Mouse (Mus musculus) heart, embryonic 16.5 days (tissue): ENCODE results near the gene Cdc45. TPM values are rescaled to one million over a fixed set of nuclear protein-coding genes. Genes with fewer than 3 reads are reported as not detected.

Experiments used
- polyA plus RNA-seq: library from polyadenylated mRNA; unstranded; fragments of >200 nt; fragmentation: Nextera tagmentation; extraction: Ambion mirVana; gene quantifications from 2 replicates; pipeline ENCODE4 v1.2.1, GENCODE M21; 2015

Cdc45 gene
- polyA plus RNA-seq, 1 experiment from 2014 or later: 39.2 TPM

Other genes with a start within 250 kb of the Cdc45 start
- gene Tbx1, start 221.3 kb downstream of the Cdc45 start, polyA plus RNA-seq: 0.47 and 1.5 TPM in 2 replicates
- 2.4 and 3.4 TPM in 2 replicates for gene Gp1bb, start 189.6 kb downstream of the Cdc45 start, polyA plus RNA-seq
- gene Gm49601, start 185.6 kb downstream of the Cdc45 start, polyA plus RNA-seq: 0.63 and 0.66 TPM in 2 replicates
- gene Sept5, start 182.0 kb downstream of the Cdc45 start, polyA plus RNA-seq: 8.4 and 8.5 TPM in 2 replicates
- 32.1 and 38.8 TPM in 2 replicates for gene Cldn5, start 35.1 kb downstream of the Cdc45 start, polyA plus RNA-seq
- gene Ufd1, start 208 bp downstream of the Cdc45 start, polyA plus RNA-seq: 67.9 and 75.5 TPM in 2 replicates
- 39.6 and 40.0 TPM in 2 replicates for gene 2510002D24Rik, start 24.6 kb upstream of the Cdc45 start, polyA plus RNA-seq
- gene Gm28539, start 24.6 kb upstream of the Cdc45 start, polyA plus RNA-seq: not detected in 2 replicates
- gene Mrpl40, start 64.9 kb upstream of the Cdc45 start, polyA plus RNA-seq: 94.4 and 110 TPM in 2 replicates
- 8.0 and 9.0 TPM in 2 replicates for gene Hira, start 65.0 kb upstream of the Cdc45 start, polyA plus RNA-seq